Mouse (Mus musculus): Measurements from ENCODE around the gene Col20a1.

Col20a1 gene

DNA sequence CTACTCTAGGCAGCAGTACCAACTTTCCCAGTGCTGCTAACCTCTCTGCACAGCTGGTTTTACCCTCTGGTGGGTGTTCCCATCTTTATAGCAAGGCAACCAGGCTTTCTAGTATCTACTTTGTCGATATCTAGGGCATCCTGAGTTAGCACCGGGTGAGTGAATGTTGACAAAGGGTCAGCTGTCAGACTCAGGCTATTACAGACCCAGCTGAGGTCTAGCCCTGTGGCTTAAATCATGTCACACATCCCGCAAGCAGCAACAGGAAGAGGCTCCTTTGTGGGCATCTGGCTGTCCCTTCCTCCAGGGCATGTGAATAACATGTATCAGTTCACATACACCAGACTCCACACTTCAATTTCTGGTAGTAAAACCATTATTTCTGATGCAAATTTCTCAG, 71.9 kb downstream of the Col20a1 start:
- no peak for DNase-seq (ENCODE audit: extremely low read depth, insufficient read length, low spot score)

DNA sequence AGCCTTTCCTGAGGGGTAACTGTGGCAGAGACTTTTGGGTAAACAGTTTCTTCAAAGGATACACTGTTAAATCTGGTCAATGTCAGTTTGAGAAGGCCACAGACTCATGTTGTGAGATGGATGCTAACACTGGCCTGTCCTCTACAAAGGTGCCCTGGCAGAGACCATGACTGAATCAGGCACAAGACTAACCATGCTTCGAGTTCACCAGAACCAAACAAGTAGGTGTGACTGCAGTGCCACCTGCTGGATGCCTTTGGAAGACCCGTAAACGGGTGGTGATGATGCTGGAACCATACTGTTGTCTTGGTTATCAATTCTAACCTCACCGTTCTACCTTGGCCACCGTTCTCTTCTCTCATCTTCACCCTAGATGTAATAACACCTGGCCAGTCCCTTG, 73.8 kb downstream of the Col20a1 start:
- no peak for DNase-seq (ENCODE audit: extremely low read depth, insufficient read length, low spot score)

DNA sequence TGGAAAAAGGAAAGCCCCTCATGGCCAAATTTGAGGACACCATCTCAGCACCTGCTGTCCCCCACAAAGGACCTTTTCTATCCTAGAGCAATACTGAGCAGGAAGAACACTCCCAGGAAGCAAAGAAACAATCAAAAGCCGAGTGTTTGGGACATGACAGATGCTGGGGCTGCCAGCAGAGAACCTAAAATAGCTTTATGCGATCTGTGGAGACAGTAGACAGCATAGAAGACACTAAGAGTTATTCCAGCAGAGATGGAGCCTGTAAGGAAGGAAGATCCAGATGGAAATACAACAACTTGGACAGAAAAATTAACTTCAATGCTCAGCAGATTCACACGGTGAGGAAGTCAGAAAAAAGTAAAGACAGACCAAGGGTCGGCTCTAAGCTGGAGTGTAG, 79.5 kb downstream of the Col20a1 start:
- DNase-seq (ENCODE audit: extremely low read depth, insufficient read length, low spot score) = no peak

All from 3134 (cell line).